Mouse (Mus musculus): ENCODE measurements at regions not wholly inside any gene's neighbourhood (a gene's known extent, or its start where the extent isn't known, plus 50 kb on each side); places are given as distances from the start of the nearest gene placed in this dataset.

DNA sequence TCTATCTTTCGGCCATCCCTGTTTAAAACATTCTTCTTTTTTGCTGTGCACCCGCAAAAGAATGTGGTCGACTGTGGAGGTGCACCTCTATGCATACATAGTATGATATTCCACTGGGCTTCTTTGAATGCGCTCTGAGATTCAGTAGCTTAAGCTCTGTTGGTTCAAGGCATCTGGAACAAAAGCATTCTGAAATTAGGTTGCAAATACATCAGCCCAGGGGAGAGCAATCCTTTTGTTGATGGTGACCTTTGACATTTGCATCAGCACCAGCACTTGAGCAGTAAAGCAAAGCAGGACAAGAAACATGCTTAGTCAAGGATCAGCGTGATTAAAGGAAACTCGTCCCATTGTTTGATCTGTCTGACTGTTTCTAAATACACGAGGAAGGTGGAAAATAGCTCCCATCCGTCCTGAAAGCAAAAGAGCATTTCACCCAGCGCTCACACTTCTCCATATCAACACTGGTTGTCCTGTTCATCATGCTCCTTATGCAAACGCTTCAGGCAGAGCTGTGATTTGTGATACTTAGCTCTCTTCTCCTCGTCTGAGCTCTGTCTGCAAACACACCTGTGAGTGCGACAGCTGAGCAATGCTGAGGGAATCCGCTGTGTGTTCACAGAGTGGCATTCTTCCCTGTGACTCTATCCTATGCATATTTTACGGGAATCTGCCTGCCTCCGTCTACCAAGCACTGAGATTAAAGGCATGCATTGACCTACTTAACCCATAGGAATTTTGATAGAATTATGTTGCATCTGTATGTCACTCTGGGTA, 67.4 kb upstream of the Dkk2 start:
- no peak for DNase-seq (ENCODE audit: low spot score in 2 of 2)

DNA sequence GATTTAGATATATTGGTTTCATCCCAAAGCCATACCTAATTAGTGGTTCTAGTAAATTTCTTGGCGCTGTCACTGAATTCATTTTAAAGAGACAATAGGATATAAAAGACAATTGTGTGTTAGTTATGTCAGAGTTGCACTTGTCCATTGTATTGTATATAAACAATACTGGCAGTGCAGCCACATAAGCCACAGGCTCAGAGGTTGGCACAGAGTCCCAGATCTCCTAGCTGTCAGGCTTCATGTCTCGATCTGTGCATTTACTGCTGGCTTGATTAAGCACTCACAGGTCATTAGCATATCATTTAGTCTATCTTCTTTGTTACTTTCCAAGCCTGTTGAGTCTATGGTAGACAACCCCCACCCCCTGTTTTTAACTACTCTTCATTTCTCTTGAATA, 66.6 kb upstream of the Dkk2 start:
- DNase-seq (ENCODE audit: low spot score in 2 of 2): no peak

DNA sequence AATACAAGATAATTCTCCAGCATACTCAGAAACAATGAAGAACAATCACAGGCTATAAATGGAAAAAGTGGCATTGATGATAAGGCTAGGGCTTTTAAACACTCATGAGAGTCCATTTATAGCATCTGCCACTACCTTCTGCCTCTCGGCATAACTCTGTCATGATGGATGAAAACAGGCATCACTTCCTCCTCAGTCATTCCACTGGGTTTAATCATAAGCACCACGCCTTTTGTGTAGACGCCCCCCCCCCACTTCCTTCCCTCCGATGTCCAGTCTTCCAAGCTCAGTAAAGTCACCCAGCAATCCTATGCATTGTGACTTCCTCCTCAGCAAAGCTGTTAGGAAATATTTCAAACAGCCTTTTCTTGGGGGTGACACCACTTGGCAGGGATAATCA, 63.1 kb upstream of the Dkk2 start:
- no peak for DNase-seq (ENCODE audit: low spot score in 2 of 2)

DNA sequence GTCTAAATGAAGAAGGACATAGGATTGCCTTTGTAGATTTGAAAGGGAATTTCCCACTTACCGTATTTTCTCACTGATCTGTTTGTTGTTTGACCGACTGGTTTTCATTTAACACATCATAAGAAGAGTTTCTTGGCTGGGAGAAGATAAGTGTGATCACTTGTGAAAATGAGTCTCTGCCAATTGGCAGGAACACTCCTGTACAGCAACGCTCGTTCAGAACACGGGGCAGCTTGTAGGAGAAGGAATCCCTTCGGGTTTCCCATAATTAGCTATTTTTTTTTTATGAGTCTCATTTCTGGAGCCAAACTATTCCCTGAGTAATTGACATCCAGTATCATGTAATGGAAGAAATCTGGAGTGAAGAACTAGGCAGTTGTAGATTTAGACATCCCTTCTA, 61.8 kb upstream of the Dkk2 start:
- no peak for DNase-seq (ENCODE audit: low spot score in 2 of 2)

DNA sequence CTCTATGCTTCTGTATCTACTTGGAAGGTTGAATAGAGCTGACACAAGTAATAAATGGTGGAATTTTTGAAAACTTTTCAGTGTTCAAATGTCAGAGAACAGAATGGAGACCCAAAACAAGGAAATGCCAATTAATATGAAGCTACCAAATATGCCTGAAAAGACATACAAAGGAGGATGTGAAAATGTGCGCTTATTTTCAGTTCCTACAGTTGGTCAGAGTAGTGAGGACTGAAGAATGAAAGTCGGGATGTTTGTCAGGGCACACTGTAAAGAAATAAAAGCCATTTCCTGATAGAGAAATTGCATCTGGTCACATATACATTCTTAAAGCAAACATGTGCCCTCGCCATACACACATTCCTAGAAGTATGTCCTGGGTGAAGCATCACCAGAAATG, 56.0 kb upstream of the Dkk2 start:
- DNase-seq (ENCODE audit: low spot score in 2 of 2): no peak

DNA sequence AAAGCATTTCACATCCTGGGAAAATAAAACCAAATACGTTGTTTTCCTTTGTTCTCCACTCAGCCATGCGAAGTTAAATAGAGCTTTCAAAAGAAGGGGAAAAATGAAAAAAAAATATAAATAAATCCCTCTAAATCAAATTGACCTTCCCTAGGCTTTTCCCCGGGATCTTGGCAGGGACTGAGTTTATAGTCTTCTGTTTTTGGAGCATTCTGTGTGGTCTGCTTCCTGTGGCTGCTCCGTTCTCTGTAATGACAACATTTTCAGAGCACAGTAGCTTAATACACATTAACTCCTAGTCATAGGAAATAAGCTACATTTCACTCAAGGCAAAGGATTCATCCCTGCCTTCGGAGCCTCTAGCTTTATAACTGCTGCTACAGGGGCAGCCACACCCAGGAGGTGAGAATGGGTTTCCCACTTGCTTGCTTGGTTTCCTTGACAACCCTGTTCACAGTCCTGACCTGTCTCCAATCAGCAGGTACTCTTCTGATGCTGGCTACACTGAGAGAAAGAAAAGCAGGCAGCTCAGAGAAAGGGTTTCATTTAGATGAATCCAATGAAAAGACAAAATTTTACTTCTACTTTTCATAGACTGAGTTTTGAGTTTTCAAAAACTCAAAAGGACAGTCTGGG, 51.9 kb upstream of the Dkk2 start:
- DNase-seq (ENCODE audit: low spot score in 2 of 2): no peak

DNA sequence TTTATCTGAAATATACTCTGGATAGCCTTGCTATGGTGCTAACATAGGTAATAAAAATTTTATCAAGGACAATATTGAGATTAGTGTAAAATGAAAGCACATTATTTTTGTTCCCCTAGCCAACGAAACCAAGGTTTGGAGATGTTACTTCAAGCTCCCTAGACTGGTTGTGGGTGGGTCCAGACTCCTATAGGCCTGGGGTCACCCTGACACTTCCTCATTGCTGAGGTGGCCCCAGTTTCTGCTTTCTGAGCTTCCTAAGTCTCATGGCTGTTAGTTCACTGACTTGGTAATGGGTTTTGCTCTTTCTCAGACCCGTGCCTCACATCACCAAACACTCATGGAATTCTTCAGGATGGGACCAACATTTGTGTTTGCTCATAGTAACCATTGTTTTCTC, 49.9 kb upstream of the Dkk2 start:
- DNase-seq (ENCODE audit: low spot score in 2 of 2): no peak

Measured in urinary bladder, adult 18-20 months (tissue).